Mouse (Mus musculus): ENCODE results near the gene Klhdc10.

DNA sequence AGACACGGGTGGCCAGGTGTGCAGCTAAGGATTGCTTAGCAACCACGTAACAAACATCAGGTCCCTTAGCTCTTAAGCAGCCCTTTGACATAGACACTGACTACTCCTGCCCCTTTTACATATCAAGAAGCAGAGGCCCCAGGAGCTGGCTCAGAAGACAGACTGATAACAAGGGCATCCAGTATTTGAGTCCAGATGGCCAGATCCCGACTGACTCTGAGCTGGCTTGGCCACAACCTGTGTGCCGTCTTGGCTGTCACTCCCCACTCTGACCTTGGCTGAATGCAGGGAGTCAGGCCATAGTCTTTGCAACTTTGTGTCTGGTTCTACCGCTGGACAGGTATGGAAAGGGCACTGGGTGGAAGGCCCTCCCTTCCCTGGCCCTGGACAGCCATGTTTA is 45.5 kb upstream of the Klhdc10 start:
- TF ChIP-seq EP300 (IDR thresholded peaks at IDR 0.05; ENCODE audit: low read depth in 1 of 2, low read length in 2 of 2) (no peak), UBTF (IDR thresholded peaks at IDR 0.05; ENCODE audit: borderline replicate concordance, insufficient read depth, low read depth, low read length) (no peak), KAT2A (conservative IDR thresholded peaks at IDR 0.05; ENCODE audit: low read depth, low read length) (no peak), ELF1 (IDR thresholded peaks at IDR 0.05; ENCODE audit: low read depth, low read length) (no peak), POLR2A (IDR thresholded peaks at IDR 0.05; ENCODE audit: control insufficient read depth in 1 of 2, insufficient read depth in 1 of 2, low read depth in 1 of 2, low read length in 2 of 2, poor library complexity in 1 of 2) (no peak), CHD2 (IDR thresholded peaks at IDR 0.05; ENCODE audit: low read length) (no peak), CTCF (IDR thresholded peaks at IDR 0.05 in 2 of 3, conservative IDR thresholded peaks at IDR 0.05 in 1 of 3; ENCODE audit: control insufficient read depth in 1 of 3, insufficient read depth in 1 of 3, low read depth in 2 of 3, low read length in 3 of 3, poor library complexity in 1 of 3, severe bottlenecking in 1 of 3) (no peak), USF2 (IDR thresholded peaks at IDR 0.05; ENCODE audit: borderline replicate concordance in 1 of 2, insufficient read depth in 1 of 2, low read depth in 1 of 2, low read length in 2 of 2) (no peak), HCFC1 (IDR thresholded peaks at IDR 0.05; ENCODE audit: low read depth, low read length) (no peak), TAL1 (IDR thresholded peaks at IDR 0.05; ENCODE audit: low read length) (no peak), MXI1 (IDR thresholded peaks at IDR 0.05; ENCODE audit: low read depth, low read length) (no peak), NELFE (IDR thresholded peaks at IDR 0.05; ENCODE audit: low read depth, low read length) (no peak)
